Mouse (Mus musculus) adrenal gland, adult 18-20 months (tissue): ENCODE measurements at regions not wholly inside any gene's neighbourhood (a gene's known extent, or its start where the extent isn't known, plus 50 kb on each side); places are given as distances from the start of the nearest gene placed in this dataset.
A peak's percentile ranks its signal among the peaks of the same experiment; 100 is the strongest.
"Not testable (repeated sequence)": the region's sequence is repeated elsewhere in the genome, so short reads cannot be mapped to it uniquely, and the experiment has no call there.

ENCODE experiments used
- DNase-seq, 2 experiments: peaks; one replicate each; pipeline ENCODE4 v3.0.0; 2021 to 2022; ENCODE audit warnings: low spot score in 2 of 2

- DNase-seq, result no peak
Observed at GRCm38 (mm10) chr13:7007091-7007490, 358.5 kb upstream of the Pfkp start.

DNA sequence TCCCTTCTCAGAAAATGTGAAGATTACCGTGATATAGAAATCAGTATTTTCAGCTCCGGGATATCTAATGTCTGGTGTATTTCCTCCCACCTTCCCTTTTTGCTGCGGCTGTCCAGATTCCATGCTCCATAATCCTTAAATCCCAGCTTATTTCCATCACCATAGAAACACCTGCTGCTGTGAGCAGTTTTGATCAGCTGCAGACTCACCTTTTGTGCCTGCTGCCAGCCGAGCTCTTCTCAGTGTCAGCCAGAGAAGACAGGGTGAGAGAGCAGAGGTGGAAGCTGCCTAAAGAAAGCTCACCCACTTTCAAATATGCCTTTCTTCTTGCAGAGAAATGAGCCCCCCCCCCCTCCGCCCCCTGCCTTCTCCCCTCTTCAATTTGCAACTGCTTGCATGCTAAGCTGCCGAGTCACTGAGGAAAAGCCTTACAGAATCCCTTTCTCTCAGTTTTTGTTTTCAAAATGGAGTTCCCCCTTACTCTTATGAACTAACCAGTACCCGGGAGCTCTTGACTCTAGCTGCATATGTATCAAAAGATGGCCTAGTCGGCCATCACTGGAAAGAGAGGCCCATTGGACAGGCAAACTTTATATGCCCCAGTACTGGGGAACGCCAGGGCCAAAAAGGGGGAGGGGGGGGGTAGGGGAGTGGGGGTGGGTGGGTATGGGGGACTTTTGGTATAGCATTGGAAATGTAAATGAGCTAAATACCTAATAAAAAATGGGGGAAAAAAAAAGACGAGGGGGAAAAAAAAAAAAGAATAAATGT lies 350.1 kb upstream of the Pfkp start:
- not testable (repeated sequence) for DNase-seq

- DNase-seq, result no peak
Observed at GRCm38 (mm10) chr13:6998094-6998493, 349.5 kb upstream of the Pfkp start.

DNA sequence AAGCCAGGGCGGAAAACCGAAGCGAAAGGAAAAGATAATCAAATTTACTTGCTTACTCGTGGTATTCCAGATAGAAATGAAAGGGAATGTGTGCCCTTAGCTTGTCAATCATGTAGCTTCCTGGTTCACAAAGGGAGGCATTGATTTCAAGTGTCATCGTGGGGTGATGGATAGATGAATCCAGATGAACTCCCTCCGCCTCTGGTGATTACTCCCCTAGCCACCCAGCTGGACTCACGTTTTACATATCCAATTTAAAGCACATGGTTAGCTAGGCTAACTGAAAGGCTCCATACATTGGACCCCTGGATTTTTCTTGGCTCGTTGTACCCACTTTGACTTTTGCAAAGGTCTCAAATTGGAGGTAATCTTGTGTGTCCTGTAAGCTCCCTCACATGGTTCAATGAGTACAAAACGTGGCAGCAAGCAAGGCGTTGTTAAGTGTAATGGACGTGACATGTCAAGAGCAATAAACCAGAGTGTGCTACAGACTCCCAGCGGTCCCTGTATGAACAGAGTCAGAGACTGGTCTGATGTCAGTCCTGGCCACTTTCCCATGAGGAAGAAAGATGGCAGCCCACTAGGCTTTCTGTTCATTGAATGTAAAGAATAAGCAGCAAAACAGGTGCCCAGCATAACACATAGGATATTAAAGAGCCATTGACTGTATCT lies 343.9 kb upstream of the Pfkp start:
- DNase-seq, result no peak

DNA sequence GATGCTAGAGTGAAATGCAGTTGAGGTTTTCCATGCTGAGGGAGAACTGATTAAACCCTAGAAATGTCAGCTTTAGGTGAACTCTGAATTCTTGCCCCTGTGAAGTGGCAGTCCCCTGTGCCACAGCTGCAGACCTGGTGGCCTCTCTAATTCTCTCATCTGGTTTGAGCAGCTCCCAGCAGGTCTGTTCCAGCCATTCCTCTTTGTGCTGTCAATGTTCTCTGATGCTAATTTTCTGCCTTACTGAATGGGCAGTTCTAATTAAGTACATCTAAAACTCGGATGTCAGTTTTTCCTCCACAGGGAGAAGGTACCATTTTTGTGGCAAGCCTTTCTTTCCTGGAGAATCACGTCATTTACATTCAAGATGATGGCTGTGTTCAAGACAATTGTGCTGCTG lies 343.1 kb upstream of the Pfkp start:
- no peak for DNase-seq

DNA sequence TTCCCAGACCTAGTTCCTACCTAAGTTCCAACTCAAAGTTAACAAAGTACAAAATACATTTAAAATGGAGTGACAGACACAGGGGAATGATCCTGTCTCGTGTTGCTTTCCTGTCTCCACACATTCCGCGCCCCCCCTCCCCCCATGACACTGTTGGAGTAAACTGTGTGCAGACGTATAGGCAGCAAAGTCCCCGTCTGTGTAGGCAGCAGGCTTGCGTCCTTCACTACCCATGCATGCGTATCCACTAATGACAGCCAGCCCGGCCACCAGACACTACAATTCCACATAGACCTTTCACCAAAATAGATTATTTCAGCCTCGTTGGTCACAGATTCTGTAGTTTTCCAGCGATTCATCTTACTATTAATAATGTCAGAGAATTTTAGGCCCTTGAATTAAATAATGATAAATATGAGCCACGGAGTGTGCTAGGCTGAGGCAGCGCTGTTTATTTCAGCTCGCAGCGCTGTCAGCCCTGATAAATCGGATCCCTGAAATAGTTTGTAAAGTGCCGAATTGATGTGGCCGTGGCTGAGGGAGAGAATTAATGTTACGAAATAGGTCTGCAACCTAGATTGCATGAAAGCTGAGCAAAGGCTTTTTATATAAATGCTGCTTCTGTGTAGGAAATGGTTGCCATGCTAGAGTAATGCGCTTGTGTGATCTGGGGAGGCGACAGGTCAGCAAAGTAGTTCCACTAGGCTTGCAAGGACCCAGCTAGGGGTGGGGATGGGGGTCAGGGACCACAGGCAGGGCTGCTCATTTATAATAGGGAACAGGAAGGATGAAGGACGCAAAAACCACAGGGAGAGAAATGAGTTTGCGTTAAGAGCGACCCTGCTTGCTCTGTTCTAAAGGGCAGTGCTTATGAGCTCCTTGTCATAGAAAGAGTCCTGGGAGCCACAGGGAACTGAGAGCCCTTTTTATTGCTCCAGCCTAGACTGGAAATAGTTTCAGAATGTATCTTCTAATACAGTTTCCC lies 336.7 kb upstream of the Pfkp start:
- no peak for DNase-seq

DNA sequence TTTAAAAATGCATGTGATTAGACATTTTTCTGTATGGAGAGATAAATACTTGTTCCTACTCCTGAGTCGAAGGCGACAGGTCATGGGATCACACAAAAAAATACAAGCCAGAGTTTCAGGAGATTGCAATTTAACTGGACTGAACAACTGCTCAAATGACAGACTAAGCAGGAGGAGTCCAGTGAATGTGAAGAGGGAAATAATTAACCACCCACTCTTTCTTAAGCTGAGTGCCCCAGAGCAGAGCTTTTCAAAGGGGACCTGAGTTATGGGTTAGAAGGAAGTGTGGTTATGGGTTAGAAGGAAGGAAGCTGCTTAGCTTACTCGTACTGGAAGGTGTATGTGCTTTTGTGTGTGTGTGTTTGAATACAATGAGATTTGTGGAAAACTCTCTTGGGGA lies 307.1 kb upstream of the Pfkp start:
- no peak for DNase-seq

DNA sequence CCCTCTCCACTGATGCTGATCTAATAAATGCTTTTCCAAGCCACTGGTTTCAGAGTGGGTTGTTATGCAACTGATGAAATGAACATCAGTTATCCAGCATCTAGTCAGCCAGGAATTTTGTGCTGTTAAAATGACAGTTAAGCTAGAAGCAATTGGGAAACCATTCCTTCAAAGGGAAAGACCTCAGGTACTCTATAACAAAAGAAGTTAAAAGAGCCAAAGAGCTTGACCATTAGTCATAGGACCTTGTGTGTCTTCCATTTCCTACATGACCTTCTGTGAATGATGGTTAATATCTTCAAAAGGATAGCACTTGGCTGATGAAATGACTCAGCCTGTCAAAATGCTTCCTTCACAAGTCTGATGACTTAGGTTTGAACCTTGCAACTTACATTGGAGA lies 275.6 kb upstream of the Pfkp start:
- no peak for DNase-seq

GRCm38 (mm10) chr13:6922357-6922721 lies 273.8 kb upstream of the Pfkp start:
- DNase-seq, result no peak

DNA sequence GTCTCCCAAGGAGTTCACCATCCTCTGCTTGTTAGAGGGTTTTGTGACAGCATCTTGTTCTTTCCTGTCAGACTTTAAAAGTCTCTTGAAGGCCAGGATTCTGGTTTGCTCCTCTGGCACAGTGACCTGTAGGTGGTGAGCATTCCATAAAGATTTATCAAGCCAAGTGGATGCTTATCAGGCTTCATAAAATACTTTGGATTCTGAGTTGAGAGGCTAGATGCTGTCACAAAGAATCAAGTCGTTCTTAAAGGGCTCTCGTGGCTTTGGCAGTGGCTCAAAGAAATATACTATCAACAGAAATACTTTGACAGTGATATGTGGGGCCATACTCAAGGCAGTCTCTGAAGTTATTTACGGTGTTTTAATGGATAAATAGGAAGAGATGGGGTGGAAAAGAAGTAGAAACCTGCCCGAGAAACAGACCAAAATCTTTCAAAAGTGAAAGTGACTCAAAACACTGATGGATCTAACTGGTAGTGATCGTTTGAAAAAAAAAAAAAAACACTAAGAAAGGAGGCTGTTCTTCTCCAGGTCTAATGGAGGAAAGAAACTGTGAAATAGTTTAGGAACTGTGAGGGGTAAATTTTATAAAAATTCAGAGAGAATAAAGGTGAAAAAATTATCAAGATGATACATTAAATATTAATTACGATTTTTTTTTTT lies 273.2 kb upstream of the Pfkp start:
- DNase-seq, result no peak

GRCm38 (mm10) chr13:6906000-6906399 lies 257.4 kb upstream of the Pfkp start:
- DNase-seq, result no peak

DNA sequence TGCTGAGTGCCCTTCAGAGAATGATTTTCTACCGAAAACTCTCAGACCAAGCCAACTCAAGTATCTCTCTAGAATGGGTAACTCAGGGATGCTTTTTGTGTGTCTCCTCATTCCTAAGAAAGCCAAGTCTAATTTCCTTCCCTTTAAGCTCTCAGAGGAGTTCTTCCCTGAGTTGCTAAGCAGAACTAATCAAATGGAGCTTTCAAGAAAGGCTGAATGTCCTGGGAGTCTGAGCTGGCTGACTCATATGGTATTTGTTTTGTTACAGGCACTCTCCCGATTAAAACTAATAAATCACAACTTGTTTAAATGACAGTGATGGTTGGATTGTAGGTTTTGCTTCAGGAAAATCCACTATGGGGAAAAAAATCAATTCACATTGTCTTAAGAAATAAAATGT lies 253.1 kb upstream of the Pfkp start:
- DNase-seq, result no peak

- DNase-seq, result peak in 1 of 2 experiments; percentile 11
Observed at GRCm38 (mm10) chr13:6897666-6898065, 249.1 kb upstream of the Pfkp start.

DNA sequence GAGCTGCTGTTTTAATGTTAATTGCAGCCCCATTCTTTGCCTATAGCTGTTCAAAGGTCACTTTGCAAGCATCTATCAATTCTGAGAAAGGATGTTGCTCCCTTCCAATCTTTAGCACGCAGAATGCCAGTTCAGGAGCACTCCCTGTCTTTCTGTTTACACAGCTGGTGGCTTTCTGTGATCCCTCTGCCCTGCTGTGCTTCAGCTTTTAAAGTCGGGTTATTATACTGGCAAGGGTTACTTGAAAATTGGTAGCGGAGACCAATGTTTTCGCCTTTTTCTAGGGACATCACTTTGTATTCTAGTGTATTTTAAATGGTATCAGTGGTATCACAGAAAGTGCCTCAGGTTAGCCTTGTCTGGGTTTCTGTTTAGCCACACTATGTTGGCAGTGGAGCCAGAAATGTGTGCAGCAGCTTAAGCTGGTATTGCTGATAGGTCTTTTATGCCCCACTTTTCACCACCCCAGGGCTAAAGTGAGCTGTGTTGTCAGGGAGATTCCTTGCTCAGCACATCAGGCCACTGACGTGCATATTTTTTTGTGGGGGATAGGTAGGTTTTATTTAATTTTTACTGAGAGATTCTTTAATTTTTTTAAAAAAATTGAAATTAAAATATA lies 243.0 kb upstream of the Pfkp start:
- DNase-seq, result no peak

- not testable (repeated sequence) for DNase-seq
Observed at GRCm38 (mm10) chr13:6889446-6889845, 240.9 kb upstream of the Pfkp start.

DNA sequence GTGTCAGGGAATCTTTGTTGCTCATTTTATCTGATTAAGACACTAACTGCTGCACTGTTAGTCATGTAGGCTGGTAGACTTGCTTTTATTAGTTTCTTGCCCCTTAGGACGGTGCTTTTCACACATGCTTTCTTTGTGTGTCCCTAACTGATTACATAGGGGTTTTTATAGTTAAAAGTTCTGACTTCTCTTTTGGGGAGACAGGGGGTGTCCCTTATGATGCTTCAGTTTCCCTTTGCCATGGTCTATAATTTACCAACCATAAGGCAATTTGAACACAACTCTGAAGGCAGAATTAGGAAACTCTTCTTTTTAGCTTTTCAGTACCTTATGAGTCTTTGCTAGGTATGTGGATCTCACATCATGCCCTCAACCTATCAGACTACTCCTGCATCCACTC lies 239.8 kb upstream of the Pfkp start:
- DNase-seq, result no peak

DNA sequence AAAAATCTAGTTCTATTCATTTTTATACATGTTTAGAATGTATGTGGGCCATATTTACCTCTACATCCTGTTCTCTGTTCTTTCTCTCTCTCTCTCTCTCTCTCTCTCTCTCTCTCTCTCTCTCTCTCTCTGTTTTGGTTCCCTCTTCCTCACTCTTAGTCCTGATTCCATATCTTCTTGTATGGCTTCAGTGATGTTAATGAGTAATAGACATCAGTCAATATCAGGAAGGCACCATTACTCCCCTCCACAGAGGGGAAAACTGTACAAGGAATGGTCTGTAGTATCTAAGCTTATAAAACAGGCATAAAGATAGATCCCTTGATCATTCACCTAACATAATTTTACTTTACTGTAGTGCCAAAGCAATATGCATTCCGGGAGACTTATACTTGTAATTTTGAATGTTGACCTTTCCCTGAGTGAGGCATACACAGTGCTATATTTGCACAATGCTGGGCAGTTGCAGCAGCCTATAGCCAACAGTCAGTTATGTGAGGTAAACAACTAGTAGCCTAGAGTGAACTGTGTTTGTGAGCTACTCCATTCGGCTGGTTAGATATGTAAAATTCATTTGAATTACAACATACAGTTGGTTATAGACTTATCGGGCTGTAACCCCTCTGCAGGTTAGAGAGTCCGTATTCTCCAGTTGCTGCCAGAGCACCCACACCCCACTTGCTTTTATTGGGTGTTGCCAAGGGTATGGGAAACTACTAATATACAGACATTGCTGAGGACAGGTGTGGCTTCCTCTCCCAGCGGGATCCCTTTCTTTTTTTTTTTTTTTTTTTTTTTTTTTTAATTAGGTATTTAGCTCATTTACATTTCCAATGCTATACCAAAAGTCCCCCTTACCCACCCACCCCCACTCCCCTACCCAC lies 228.7 kb upstream of the Pfkp start:
- no peak for DNase-seq

DNA sequence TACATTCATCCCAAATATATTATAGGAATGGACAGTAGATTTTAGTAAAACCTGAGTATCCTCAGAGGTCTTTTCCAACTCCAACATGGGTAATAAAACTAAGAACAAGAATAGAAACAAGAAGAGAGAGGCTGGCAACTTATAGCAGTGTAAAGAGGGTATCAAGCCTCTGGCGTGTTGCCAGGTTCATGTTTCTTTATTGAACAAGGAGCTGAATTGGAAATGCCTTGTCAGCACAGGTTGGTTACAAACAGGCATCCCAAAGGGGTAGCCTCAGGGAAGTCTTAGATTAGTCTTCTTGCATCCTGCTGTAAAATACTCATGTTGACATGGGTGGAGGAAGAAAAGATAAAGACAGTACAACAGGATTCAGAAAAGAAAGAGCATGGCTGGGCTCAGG lies 213.6 kb upstream of the Pfkp start:
- DNase-seq, result no peak

GRCm38 (mm10) chr13:6859551-6859950 lies 211.0 kb upstream of the Pfkp start:
- no peak for DNase-seq
